Mouse (Mus musculus): ENCODE measurements around the gene Ranbp3. TPM values are rescaled to one million over a fixed set of nuclear protein-coding genes. Genes with fewer than 3 reads are reported as not detected.

Ranbp3 gene
- polyA plus RNA-seq, 1 experiment from 2014 or later: 107 TPM

DNA sequence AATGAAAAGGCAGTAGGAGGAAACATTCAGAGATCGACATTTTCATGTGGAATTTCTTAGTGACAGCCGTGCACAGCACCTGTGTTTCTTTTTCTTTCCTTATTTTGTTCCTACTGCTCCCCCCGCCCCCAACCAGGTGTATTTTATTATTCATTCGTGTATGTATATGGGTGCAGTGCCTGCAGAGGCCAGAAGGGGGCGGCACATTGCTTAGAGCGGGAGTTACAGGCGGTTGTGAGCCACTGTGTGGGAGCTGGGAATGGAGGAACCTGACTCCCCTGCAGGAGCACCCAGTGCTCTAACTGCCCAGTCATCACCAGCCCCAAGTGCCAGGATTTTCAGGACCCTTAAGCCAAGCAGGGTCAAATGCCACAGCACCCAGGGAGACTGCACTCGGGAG lies 63.4 kb downstream of the Ranbp3 start:
- Histone ChIP-seq H3K4me2 (replicated peaks; ENCODE audit: low read depth, low read length) (no peak overlapping the region), H3K27me3 (ENCODE audit: insufficient read depth, low read length) (no peaks in the 10 kb centered on the region), H3K27ac (ENCODE audit: low read length) (no peak overlapping the region), H3K36me3 (ENCODE audit: insufficient read depth, low read length) (no peaks in the 10 kb centered on the region), H3K4me3 (ENCODE audit: low read length) (no peak overlapping the region), H3K9me3 (ENCODE audit: low read length) (no peaks in the 10 kb centered on the region), H3K9ac (replicated peaks; ENCODE audit: low read length) (no peak overlapping the region), H3K4me1 (ENCODE audit: insufficient read depth, low read length) (no peaks in the 10 kb centered on the region)
- no peak for ATAC-seq (ENCODE audit: low FRiP score, low TSS enrichment)
- WGBS: 42% methylated on average over 8 of the region's 8 CpGs

DNA sequence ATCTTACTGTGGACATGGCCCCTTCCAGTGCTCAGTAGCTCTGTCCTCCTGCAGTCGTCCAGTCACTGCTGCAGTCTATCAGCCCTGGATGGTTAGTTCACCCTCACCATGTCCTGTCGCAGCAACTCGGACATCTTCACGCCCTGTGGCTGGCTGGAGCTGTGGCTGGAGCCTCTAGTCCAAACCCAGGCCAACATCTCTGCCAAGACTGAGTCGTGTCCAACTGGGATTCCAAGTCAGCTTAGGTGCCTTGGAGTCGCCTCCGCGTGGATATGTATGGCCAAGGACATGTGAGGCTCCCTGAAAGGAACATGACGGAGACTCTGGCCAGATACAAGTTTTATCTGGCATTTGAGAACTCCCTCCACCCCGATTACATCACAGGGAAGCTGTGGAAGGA lies 65.1 kb downstream of the Ranbp3 start:
- Histone ChIP-seq H3K4me3 (ENCODE audit: low read length) (no peak overlapping the region), H3K9me3 (ENCODE audit: low read length) (no peaks in the 10 kb centered on the region), H3K36me3 (ENCODE audit: insufficient read depth, low read length) (no peaks in the 10 kb centered on the region), H3K4me1 (ENCODE audit: insufficient read depth, low read length) (no peaks in the 10 kb centered on the region), H3K4me2 (replicated peaks; ENCODE audit: low read depth, low read length) (no peak overlapping the region), H3K9ac (replicated peaks; ENCODE audit: low read length) (no peak overlapping the region), H3K27ac (ENCODE audit: low read length) (no peak overlapping the region), H3K27me3 (ENCODE audit: insufficient read depth, low read length) (no peaks in the 10 kb centered on the region)
- ATAC-seq (ENCODE audit: low FRiP score, low TSS enrichment): no peak
- 80% methylated on average over 10 of the region's 10 CpGs for WGBS

DNA sequence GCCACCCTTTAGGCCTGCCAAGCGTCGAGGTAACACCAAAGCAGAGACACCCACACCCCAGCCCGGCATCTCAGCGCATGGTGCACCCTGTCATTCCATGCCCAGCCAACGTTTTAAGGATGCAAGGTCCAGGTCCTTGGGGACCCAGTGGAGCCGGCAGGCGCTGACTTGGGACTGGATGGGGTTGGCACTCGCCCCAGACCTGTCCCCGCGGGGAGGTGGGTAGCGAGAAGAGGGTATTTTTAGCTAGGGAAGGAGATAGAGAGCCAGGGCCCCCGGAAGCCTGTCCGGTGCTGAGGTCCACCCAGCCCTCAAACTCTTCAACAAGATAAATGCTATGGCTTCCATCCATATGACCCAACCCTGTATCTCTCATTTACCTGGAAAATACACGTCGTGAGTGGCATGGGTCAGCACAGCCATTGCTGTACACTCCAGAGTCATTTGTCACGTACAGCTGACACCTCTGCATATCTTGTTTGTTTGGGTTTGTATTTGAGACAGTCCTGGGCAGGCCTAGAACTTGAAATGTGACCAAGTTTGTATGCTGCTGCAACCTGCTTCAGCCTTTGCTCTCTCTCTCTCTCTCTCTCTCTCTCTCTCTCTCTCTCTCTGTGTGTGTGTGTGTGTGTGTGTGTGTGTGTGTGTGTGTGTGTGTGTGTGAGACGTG lies 67.2 kb downstream of the Ranbp3 start:
- 80% methylated on average over 17 of the region's 17 CpGs for WGBS

DNA sequence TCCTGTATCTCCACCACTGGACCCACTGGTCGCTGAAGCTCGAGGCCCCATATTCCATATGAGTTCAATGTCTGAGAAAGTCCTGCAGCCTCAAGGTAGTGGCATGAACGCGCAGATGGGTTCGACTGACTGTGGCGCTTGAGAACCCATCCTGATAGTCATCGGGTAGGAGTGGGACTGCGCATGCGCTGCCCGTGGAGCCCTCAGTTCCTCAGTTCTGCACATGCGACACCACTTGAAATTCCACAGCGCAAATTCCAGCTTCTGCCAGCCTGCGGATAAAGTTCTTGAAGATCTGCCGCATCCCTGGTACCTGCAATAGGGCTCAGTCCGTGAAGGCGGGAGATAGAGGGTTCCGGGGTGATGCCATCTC lies 67.7 kb downstream of the Ranbp3 start:
- Histone ChIP-seq H3K9ac (replicated peaks; ENCODE audit: low read length) (no peak overlapping the region), H3K9me3 (ENCODE audit: low read length) (no peaks in the 10 kb centered on the region), H3K36me3 (ENCODE audit: insufficient read depth, low read length) (no peaks in the 10 kb centered on the region), H3K4me1 (ENCODE audit: insufficient read depth, low read length) (no peaks in the 10 kb centered on the region), H3K27ac (ENCODE audit: low read length) (no peak overlapping the region), H3K27me3 (ENCODE audit: insufficient read depth, low read length) (no peaks in the 10 kb centered on the region), H3K4me2 (replicated peaks; ENCODE audit: low read depth, low read length) (no peak overlapping the region), H3K4me3 (ENCODE audit: low read length) (no peak overlapping the region)
- WGBS: 75% methylated on average over 17 of the region's 17 CpGs
- ATAC-seq (ENCODE audit: low FRiP score, low TSS enrichment): no peak

More for the DNA sequence above, 67.2 kb downstream of the Ranbp3 start:
- no peak overlapping the region for H3K4me3 ChIP-seq (ENCODE audit: low read length)
- H3K4me2 ChIP-seq (replicated peaks; ENCODE audit: low read depth, low read length): no peak overlapping the region
- H3K36me3 ChIP-seq (ENCODE audit: insufficient read depth, low read length): no peaks in the 10 kb centered on the region
- no peak overlapping the region for H3K27ac ChIP-seq (ENCODE audit: low read length)
- no peaks in the 10 kb centered on the region for H3K9me3 ChIP-seq (ENCODE audit: low read length)
- no peak for ATAC-seq (ENCODE audit: low FRiP score, low TSS enrichment)
- no peaks in the 10 kb centered on the region for H3K4me1 ChIP-seq (ENCODE audit: insufficient read depth, low read length)
- H3K27me3 ChIP-seq (ENCODE audit: insufficient read depth, low read length): no peaks in the 10 kb centered on the region
- no peak overlapping the region for H3K9ac ChIP-seq (replicated peaks; ENCODE audit: low read length)

GRCm38 (mm10) chr17:56744173-56744572 lies 71.1 kb downstream of the Ranbp3 start:
- ATAC-seq (ENCODE audit: low FRiP score, low TSS enrichment): no peak
- H3K27ac ChIP-seq (ENCODE audit: low read length): no peak overlapping the region

GRCm38 (mm10) chr17:56751404-56752072 lies 78.4 kb downstream of the Ranbp3 start:
- peak overlapping the region; percentile 33 for H3K4me3 ChIP-seq (ENCODE audit: low read length)
- H3K4me2 ChIP-seq (replicated peaks; ENCODE audit: low read depth, low read length): peak overlapping the region; percentile 52
- WGBS: 25% methylated on average over 70 of the region's 71 CpGs
- peaks cover 6% of the 10 kb centered on the region for H3K4me1 ChIP-seq (ENCODE audit: insufficient read depth, low read length)
- ATAC-seq (ENCODE audit: low FRiP score, low TSS enrichment): peak; percentile 66
- H3K9ac ChIP-seq (replicated peaks; ENCODE audit: low read length): peak overlapping the region; percentile 53
- no peaks in the 10 kb centered on the region for H3K36me3 ChIP-seq (ENCODE audit: insufficient read depth, low read length)
- peaks cover 53% of the 10 kb centered on the region for H3K27me3 ChIP-seq (ENCODE audit: insufficient read depth, low read length)
- no peaks in the 10 kb centered on the region; the same call in 1 of the 2 replicates for H3K9me3 ChIP-seq (ENCODE audit: low read length)
- no peak overlapping the region for H3K27ac ChIP-seq (ENCODE audit: low read length)

More at GRCm38 (mm10) chr17:56744173-56744572, 71.1 kb downstream of the Ranbp3 start:
- H3K9ac ChIP-seq (replicated peaks; ENCODE audit: low read length): no peak overlapping the region
- H3K4me3 ChIP-seq (ENCODE audit: low read length): no peak overlapping the region
- no peak overlapping the region for H3K4me2 ChIP-seq (replicated peaks; ENCODE audit: low read depth, low read length)
- no peaks in the 10 kb centered on the region for H3K4me1 ChIP-seq (ENCODE audit: insufficient read depth, low read length)
- H3K27me3 ChIP-seq (ENCODE audit: insufficient read depth, low read length): 0 out of 2 replicates have a peak, but pooled peaks cover 2% of the 10 kb centered on the region
- WGBS: 59% methylated on average over 5 of the region's 5 CpGs
- H3K36me3 ChIP-seq (ENCODE audit: insufficient read depth, low read length): no peaks in the 10 kb centered on the region
- H3K9me3 ChIP-seq (ENCODE audit: low read length): no peaks in the 10 kb centered on the region; the same call in 1 of the 2 replicates

DNA sequence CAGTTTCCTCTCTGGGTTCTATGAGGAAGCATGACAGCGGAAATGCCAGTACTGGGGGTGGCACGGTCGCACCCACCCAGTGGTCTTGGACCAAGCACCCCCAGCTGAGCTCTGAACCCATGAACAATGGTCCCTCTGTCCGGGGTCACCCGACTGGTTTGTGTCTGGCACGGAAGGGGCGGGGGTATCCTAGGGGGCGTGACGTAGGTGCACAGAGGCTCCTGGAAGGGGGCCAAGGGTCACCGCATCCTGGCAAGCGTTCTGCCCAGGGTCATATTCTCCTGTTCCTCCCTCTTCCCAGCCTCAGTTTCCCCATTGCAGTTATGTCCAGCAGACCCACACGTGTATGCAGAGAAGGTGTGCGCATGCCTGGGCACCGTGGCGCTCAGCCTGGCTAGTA lies 80.4 kb downstream of the Ranbp3 start:
- 21% methylated on average over 15 of the region's 15 CpGs for WGBS
- H3K36me3 ChIP-seq (ENCODE audit: insufficient read depth, low read length): no peaks in the 10 kb centered on the region
- no peak for ATAC-seq (ENCODE audit: low FRiP score, low TSS enrichment)
- H3K4me3 ChIP-seq (ENCODE audit: low read length): no peak overlapping the region
- H3K27ac ChIP-seq (ENCODE audit: low read length): no peak overlapping the region
- H3K27me3 ChIP-seq (ENCODE audit: insufficient read depth, low read length): peaks cover 59% of the 10 kb centered on the region
- no peak overlapping the region for H3K9ac ChIP-seq (replicated peaks; ENCODE audit: low read length)
- no peaks in the 10 kb centered on the region for H3K9me3 ChIP-seq (ENCODE audit: low read length)
- H3K4me2 ChIP-seq (replicated peaks; ENCODE audit: low read depth, low read length): no peak overlapping the region
- peaks cover 20% of the 10 kb centered on the region for H3K4me1 ChIP-seq (ENCODE audit: insufficient read depth, low read length)

- Histone ChIP-seq H3K4me3 (ENCODE audit: low read length) (0 out of 2 replicates have a peak overlapping the region, but pooled peaks have one; percentile 3), H3K4me2 (replicated peaks; ENCODE audit: low read depth, low read length) (peak overlapping the region; percentile 32; the same call in 1 of the 2 replicates), H3K9me3 (ENCODE audit: low read length) (no peaks in the 10 kb centered on the region), H3K36me3 (ENCODE audit: insufficient read depth, low read length) (no peaks in the 10 kb centered on the region), H3K27me3 (ENCODE audit: insufficient read depth, low read length) (peaks cover 59% of the 10 kb centered on the region), H3K4me1 (ENCODE audit: insufficient read depth, low read length) (peaks cover 20% of the 10 kb centered on the region), H3K27ac (ENCODE audit: low read length) (no peak overlapping the region), H3K9ac (replicated peaks; ENCODE audit: low read length) (no peak overlapping the region)
- no peak for ATAC-seq (ENCODE audit: low FRiP score, low TSS enrichment)
- WGBS: 13% methylated on average over 36 of the region's 36 CpGs
These were observed 81.4 kb downstream of the Ranbp3 start for GRCm38 (mm10) chr17:56754271-56755185.

DNA sequence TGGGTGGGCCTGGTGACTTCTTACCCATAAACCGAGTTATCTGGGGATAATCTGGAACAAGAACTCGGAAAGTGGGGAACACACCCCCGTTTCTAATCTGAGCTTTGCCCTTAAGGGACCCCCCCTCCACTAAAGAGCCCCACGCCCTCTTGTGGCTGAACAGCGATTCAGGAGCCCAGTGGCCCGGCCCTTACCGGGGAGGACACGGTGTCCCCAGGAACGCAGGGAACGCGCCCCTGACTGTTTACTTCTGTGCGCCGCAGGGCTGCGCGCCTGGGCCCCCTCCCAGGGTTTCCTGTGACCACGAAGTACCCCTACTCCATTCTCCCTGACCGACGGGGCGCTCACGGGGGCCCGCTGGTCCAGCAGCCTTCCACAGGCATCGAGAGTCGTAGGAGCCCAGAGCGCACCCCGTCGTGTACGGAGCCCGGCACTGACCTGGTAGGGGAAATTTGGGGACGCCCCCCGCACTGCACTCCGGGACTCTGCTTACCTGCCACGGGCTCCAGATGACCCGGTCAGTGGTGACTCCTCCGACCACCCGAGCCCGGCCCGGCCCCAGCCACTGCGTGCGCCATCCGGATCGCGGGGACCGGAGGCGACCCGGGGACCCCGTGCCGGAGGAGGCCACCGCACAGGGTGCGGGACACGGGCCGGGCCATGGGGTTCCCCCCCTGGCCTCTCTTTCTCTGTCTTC lies 83.8 kb downstream of the Ranbp3 start:
- H3K27ac ChIP-seq (ENCODE audit: low read length): no peak overlapping the region
- H3K4me1 ChIP-seq (ENCODE audit: insufficient read depth, low read length): peaks cover 24% of the 10 kb centered on the region
- peak overlapping the region; percentile 59 for H3K4me3 ChIP-seq (ENCODE audit: low read length)
- 1% methylated on average over 51 of the region's 51 CpGs for WGBS
- H3K27me3 ChIP-seq (ENCODE audit: insufficient read depth, low read length): peaks cover 53% of the 10 kb centered on the region
- H3K9me3 ChIP-seq (ENCODE audit: low read length): no peaks in the 10 kb centered on the region
- no peaks in the 10 kb centered on the region for H3K36me3 ChIP-seq (ENCODE audit: insufficient read depth, low read length)
- H3K9ac ChIP-seq (replicated peaks; ENCODE audit: low read length): peak overlapping the region; percentile 71
- peak overlapping the region; percentile 100 for H3K4me2 ChIP-seq (replicated peaks; ENCODE audit: low read depth, low read length)
- ATAC-seq (ENCODE audit: low FRiP score, low TSS enrichment): peak; percentile 32

Data from kidney, embryonic 16.5 days (tissue).